Mouse (Mus musculus) spleen, embryonic (tissue): ENCODE results near the gene Defb47.

Experiments used
- CTCF ChIA-PET: fragments of 350-600 bp; sonication (Branson Sonifier 250); formaldehyde crosslinking; loops from one replicate; lab custom pipeline; 2022; lab: Charles Lee

Gene Defb47

GRCm38 (mm10) chr14:62997777-62998176 is at the start of gene Defb47:
Gene Defb47 (plus strand): TSS chr14:62998077.
- CTCF ChIA-PET, result no interaction called here

DNA sequence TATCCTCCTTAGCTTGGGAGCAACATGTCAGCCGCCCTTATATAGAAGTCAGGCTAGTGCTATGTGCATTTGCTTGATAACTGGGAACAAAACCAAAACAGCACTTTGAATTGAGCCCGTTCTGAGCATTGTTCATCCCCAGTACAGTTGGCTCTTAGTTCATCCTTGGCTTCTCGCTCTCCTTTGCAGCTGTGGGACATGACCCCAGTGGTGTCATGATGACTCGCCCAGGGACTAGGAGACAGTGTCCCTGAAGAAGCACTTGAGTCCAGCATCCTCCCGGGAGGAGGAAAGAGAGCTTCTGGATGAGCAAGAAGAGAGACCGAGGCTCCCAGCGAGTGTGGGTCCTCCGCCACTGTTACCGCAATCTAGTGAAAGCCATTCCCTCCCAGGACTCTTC is 41.8 kb upstream of the Defb47 start:
- CTCF ChIA-PET, result no interaction called here

DNA sequence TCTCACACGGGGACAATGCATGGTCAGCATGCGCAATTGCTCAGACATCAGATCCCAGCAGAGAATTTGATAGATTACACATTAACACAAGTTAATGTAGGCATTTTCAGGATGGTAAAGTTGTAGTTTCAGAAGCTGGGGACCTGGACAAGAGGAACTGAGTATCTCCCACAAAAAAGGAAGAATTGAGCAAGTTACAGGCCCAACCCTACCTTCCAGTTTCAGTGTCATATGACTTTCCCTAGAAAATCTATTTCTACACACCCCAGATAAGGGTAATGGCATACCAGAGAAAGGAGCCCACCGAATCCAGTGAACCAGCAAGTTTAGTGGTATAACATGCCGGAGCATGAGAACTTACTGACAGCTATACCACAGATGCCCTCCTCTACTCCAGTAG is 34.2 kb upstream of the Defb47 start:
- CTCF ChIA-PET, result no interaction called here

DNA sequence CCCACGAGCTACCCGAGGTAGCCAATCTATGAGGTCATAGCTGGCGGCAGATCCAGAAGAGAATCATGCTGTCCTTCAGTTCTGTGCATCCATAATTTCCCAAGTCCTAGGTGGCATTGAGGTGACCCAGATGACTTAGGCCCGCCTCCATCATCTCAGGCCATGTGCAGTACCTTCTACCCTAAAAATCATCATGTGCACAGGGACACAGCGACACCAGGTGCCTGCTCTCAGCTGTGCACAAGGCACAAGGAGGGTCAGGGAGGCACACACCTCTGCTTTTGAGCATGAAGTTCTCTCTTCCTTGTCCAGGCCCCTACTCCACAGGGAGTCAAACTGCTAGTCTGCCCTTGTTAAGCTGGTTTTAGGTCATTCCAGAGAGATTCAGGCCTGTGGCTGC is 32.5 kb upstream of the Defb47 start:
- CTCF ChIA-PET, result no interaction called here

DNA sequence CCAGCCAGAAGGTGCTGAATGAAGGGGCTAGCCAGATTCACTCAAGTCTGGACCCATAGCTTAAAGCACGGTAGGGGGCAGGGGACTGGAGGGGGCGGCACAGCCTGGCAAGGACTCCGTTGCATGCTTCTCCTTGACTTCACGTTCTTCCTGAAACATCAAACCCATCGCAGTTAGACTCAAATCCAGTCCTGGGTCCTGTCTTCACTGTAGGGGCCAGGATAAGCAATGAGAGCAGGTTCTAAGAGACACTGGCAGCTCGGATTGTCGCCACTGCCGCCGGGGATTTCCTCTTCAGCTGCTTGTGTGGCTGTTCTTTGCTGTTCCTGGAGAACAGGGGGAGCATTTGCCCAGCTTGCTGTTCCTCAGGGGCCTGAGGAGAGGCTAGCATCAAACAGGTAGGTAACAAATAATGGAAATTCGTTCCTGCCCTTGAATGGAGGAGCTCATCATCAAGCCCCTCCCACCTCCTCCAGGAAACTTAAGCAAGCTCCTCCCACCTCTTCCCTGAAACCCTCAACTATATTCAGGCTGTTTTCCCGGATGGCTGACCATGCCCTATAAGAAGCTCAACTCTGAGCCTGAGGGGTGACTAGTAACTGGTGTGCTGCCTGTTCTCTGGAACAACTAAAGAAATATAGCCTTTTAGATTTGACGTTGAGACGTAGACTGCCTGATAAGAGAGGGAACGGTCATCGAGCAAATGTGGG is 31.9 kb upstream of the Defb47 start:
- CTCF ChIA-PET, result no interaction called here

- CTCF ChIA-PET, result interaction anchor here (0.6 kb wide), 1 partner anchor 92 kb away, joined by 4 read pairs; no protein-coding TSS in a partner anchor
Measured at GRCm38 (mm10) chr14:62975046-62975445, 22.8 kb upstream of the Defb47 start.

DNA sequence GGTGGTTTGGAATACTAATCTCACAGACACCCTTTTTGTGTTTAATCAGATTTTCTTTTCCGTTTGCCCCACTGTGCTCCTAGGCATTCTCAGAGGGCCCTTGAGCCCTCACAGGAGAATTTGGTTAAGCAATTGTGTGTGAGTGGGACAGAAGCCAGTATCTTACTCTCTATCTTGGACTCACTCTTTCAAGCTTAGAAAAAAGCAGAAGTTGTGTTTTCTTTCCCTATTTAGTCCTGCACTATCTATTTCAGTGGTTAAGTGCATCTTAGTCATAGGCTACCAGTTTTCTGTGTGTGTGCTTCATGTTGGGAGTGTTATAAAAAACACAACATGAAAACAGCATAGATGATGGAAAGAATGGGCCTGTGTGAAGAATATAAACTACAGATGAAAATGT is 18.1 kb upstream of the Defb47 start:
- CTCF ChIA-PET, result no interaction called here

GRCm38 (mm10) chr14:62984410-62984809 is 13.5 kb upstream of the Defb47 start, which contains the start of gene Defb48:
Gene Defb48 (minus strand): TSS chr14:62984510.
- CTCF ChIA-PET, result no interaction called here

- CTCF ChIA-PET, result no interaction called here
Measured at GRCm38 (mm10) chr14:62991271-62991670, 6.6 kb upstream of the Defb47 start.

DNA sequence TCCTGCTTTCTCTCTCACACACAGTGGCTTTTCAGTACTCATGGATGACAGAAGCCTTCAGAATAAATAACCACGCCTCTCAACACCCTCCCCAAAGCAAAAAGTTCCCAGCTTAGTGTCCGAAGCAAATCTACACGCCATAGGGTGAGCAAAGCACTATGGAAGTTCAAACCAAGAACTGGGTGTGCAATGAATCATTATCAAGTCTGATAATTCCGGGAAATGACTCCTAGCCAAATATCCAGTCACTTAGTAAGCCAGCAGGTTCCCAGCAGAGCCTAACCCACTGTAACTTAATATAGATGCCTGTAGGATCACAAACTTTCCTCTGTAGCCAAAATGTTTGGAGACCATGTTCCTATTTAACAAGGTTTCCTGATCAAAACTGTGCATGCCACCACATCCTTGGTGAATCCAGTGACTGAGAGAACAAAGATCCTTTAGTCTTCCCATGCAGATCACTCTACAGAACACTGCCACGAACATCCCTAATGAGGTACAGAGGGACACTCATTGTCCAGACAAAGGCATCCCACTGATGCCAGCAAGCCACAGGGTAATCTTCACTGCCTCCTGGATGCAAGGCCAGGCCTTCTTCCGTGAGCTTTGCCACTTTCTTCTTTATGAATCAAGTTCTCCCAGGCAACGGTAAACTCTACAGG is 5.9 kb upstream of the Defb47 start:
- CTCF ChIA-PET, result no interaction called here

DNA sequence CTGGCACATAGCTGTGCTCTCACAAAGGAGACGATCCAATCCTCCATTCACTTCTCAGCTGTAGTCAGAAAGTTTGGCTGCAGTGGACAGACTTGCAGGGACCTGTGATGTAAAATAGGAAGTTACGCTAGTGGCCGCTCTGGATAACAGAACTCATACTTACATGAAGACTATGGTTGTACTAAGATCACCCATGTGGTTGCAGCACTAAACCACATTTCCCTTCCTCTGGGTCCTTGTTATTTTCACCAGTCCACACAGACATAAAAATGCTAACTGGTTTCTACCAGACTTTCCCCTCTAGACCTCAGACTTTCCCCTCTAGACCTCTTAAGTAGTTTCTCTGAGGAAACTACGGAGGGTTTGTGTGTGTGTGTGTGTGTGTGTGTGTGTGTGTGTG is 1.1 kb downstream of the Defb47 start:
- CTCF ChIA-PET, result no interaction called here

DNA sequence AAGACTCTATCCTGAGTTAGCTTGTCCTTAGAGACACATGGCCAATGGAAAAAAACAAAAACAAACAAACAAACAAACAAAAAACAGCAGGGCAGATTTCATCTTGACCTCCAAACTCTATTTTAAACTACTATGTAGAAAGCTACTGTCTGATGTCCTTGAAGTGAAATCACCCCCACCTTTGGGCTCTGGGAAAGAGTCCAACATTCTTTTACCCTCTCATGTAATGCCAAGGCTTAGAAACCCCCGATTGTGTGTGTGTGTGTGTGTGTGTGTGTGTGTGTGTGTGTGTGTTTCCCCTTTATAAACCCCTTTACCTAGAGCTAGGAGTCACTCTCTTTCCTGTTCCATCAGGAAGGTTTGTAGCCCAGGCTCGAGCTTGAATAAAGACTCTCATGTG is 4.7 kb downstream of the Defb47 start:
- CTCF ChIA-PET, result interaction anchor here (0.7 kb wide), 1 partner anchor 28 kb away, joined by 3 read pairs; no protein-coding TSS in a partner anchor

- CTCF ChIA-PET, result no interaction called here
Measured at GRCm38 (mm10) chr14:63011471-63011870, 13.6 kb downstream of the Defb47 start, which contains the start of gene Defb43. Gene Defb43 (plus strand): TSS chr14:63011771.

DNA sequence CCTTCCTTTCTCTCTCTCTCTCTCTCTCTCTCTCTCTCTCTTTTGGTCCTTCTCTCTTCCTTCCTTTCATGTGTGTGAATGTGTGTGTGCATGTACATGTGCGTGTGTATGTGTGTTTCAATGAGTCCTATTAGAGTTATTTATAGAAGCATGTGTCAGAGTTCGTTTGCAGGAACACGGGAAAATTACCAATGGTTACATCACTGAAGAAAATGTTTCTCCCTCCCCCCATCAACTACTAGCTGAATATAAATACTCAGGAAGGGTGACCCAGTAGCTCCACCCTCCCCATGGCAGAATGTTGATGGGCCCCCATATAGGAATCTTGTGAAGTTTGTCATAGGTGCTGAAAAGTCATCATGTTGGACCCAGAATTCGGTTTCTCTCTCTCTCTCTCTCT is 15.2 kb downstream of the Defb47 start:
- CTCF ChIA-PET, result no interaction called here

DNA sequence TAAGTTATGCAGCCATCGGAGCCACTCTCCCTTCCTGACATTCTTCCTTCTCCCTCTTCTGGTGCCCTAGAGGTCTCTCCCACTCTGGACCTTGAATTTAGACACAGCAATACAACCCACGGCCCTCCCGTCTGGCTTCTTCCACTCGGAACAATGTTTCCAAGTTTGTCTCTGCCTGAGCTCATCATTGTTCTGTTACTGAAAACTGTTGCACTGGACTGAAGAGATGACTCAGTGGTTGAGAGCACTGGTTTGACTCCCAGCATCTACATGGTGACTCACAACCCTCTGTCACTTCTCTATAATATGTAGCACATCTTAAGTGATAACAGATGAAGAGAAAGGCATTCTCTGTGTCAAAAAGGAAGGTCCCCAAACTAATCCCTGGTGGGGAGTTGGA is 16.8 kb downstream of the Defb47 start:
- CTCF ChIA-PET, result no interaction called here

DNA sequence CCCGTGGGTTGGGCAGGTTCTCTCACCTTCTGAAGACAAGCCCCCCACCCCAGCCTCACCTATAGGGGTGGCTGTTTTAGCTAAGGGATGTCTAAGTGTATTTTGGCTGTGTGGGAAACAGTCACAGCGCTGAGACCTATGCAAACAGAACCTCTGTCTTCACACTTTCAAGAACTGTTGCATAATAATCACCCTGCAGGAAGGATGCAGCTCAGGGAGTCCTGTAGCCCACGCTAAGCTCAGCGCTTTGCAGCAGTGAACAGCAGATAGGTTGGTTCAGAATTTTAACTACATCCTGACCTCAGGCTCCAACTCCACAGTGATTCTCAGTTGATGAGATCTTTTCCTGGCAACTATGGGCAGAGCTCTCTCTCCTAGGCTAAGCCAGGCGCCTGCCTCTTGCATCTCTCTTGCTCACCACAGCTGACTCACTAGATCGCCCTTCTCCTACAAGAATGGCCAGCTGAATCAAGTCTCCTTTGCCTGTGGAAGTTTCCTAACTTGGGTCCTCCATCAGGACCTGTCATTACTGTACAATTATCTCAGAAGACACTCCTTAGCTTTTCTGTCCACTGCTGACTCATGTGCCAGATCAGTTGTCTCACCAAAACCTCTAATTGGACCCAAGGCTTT is 22.8 kb downstream of the Defb47 start:
- CTCF ChIA-PET, result no interaction called here

GRCm38 (mm10) chr14:63046691-63047090 is 48.8 kb downstream of the Defb47 start, which contains the start of gene Defb42:
Gene Defb42 (plus strand): TSS chr14:63046991.
- CTCF ChIA-PET, result no interaction called here

- CTCF ChIA-PET, result no interaction called here
Measured at GRCm38 (mm10) chr14:63049910-63050370, 52.1 kb downstream of the Defb47 start, which contains the start of gene Defb30. Gene Defb30 (minus strand): TSS chr14:63049960.
